Mouse (Mus musculus) testis, adult 2 months (tissue): ENCODE data around the gene Hist1h1c.

Experiments used
- CTCF ChIP-seq: fragments of 200-500 bp; IDR thresholded peaks from 2 replicates; pipeline ENCODE4 v1.5.1; 2012; ENCODE audit warnings: low read depth, mild to moderate bottlenecking, inconsistent platforms, low read length, moderate library complexity; ENCODE audit not compliant: control insufficient read depth, insufficient read depth, insufficient replicate concordance
- POLR2A ChIP-seq: fragments of 200-500 bp; IDR thresholded peaks from 2 replicates; pipeline ENCODE4 v1.6.1; 2012; ENCODE audit warnings: low read depth, mild to moderate bottlenecking, inconsistent platforms, low read length, moderate library complexity; ENCODE audit not compliant: control insufficient read depth

DNA sequence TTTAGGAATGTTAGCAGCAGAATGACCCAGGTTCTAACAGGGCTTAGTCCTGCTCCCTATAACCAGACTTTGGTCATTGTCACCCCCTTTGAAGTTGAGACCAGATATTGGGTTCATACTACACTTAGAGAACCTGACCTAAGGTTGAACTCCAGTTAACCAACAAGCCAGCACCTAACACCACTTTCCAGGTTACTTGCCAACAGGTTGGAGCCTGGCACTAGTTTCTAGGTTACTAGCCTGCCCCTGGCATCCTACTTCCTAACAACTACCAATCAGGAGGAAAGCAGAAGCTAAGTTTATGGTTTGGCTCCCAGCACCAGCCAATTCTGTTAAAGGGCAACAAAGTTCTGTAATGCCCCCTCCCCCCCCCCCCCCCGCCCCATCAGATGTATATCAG lies 13.4 kb upstream of the Hist1h1c start:
- no peak for TF ChIP-seq POLR2A
- no peak for TF ChIP-seq CTCF
